9 mouse cellular contexts compared by ENCODE assay signal in genomic region chr6:137704300-137704939, GRCm38 (mm10). TPM values are rescaled to one million over a fixed set of nuclear protein-coding genes. Genes with fewer than 3 reads are reported as not detected.
DNase-seq lines count a peak whose midpoint lies in the region; ATAC-seq and TF ChIP-seq lines count a peak whose summit lies in the region.
"Had no signal": no experiment of that assay in that cellular context is flagged by ENCODE, and none has a peak within 500 bp of the region (broad histone marks: within the 10 kb centered on the region; RNA-seq: fewer than 3 reads in every experiment).

No protein-coding gene starts in this region.

- H3K9me3 ChIP-seq in lung, embryonic 16.5 days (ENCODE audit: control insufficient read depth, low read length), result no peaks in the 10 kb centered on the region
- H3K9me3 ChIP-seq in heart, embryonic 10.5 days, result no peaks in the 10 kb centered on the region
- no peaks in the 10 kb centered on the region for H3K9me3 ChIP-seq in kidney, postnatal 0 days (replicated peaks; ENCODE audit: low read length)
- H3K9me3 ChIP-seq: limb, embryonic 12.5 days had no signal

- 63% methylated on average over 25 of the region's 25 CpGs for WGBS in lung, embryonic 16.5 days
- 55% methylated on average over 25 of the region's 25 CpGs for WGBS in heart, embryonic 10.5 days
- 73% methylated on average over 25 of the region's 25 CpGs for WGBS in kidney, postnatal 0 days

- no peaks in the 10 kb centered on the region for H3K36me3 ChIP-seq in lung, embryonic 16.5 days (ENCODE audit: control insufficient read depth, insufficient read depth, low read length)
- H3K36me3 ChIP-seq in heart, embryonic 10.5 days, result no peaks in the 10 kb centered on the region
- H3K36me3 ChIP-seq in kidney, postnatal 0 days (ENCODE audit: insufficient read depth, low read length), result no peaks in the 10 kb centered on the region
- H3K36me3 ChIP-seq: limb, embryonic 12.5 days had no signal

- H3K9ac ChIP-seq in lung, embryonic 16.5 days (ENCODE audit: low read length), result no peak overlapping the region
- no peak overlapping the region for H3K9ac ChIP-seq in kidney, postnatal 0 days (ENCODE audit: low read depth, low read length)
- H3K9ac ChIP-seq: limb, embryonic 12.5 days had no signal

- H3K4me1 ChIP-seq in lung, embryonic 16.5 days (replicated peaks; ENCODE audit: control insufficient read depth, insufficient read depth, low read length), result peaks cover 14% of the 10 kb centered on the region
- H3K4me1 ChIP-seq in heart, embryonic 10.5 days, result peaks cover 16% of the 10 kb centered on the region
- no peaks in the 10 kb centered on the region for H3K4me1 ChIP-seq in kidney, postnatal 0 days (replicated peaks; ENCODE audit: insufficient read depth, low read length)
- H3K4me1 ChIP-seq: limb, embryonic 12.5 days had no signal

- no peak overlapping the region for H3K27ac ChIP-seq in lung, embryonic 16.5 days (ENCODE audit: low read length)
- H3K27ac ChIP-seq in heart, embryonic 10.5 days, result peak overlapping the region; percentile 72; the same call in 1 of the 2 replicates
- H3K27ac ChIP-seq in kidney, postnatal 0 days, result no peak overlapping the region
- H3K27ac ChIP-seq: limb, embryonic 12.5 days had no signal

- H3K4me2 ChIP-seq in lung, embryonic 16.5 days (ENCODE audit: low read depth, low read length), result no peak overlapping the region
- H3K4me2 ChIP-seq in kidney, postnatal 0 days (ENCODE audit: low read length), result 0 out of 2 replicates have a peak overlapping the region, but pooled peaks have one; percentile 7
- H3K4me2 ChIP-seq: limb, embryonic 12.5 days had no signal

- H3K4me3 ChIP-seq in lung, embryonic 16.5 days (ENCODE audit: low read length), result no peak overlapping the region
- H3K4me3 ChIP-seq in heart, embryonic 10.5 days, result peak overlapping the region; percentile 8; the same call in 1 of the 2 replicates
- no peak overlapping the region for H3K4me3 ChIP-seq in kidney, postnatal 0 days (replicated peaks; ENCODE audit: low read depth, low read length)
- H3K4me3 ChIP-seq: limb, embryonic 12.5 days had no signal

- ATAC-seq in lung, embryonic 16.5 days (ENCODE audit: low read depth), result peak; percentile 51
- no peak for ATAC-seq in kidney, postnatal 0 days (replicated peaks; ENCODE audit: low FRiP score, low read depth)
- ATAC-seq in monocyte, adult 5-6 weeks (replicated peaks; ENCODE audit: insufficient number of reproducible peaks, low FRiP score, low TSS enrichment, poor library complexity, severe bottlenecking), result peak; percentile 52; the same call in 1 of the 2 replicates

- 0 out of 2 replicates have a peak, but pooled peaks cover 3% of the 10 kb centered on the region for H3K27me3 ChIP-seq in lung, embryonic 16.5 days (ENCODE audit: control insufficient read depth, insufficient read depth, low read depth, low read length)
- H3K27me3 ChIP-seq in heart, embryonic 10.5 days (ENCODE audit: insufficient read depth, poor library complexity, severe bottlenecking), result no peaks in the 10 kb centered on the region
- no peaks in the 10 kb centered on the region for H3K27me3 ChIP-seq in kidney, postnatal 0 days (ENCODE audit: insufficient read depth, low read length)
- H3K27me3 ChIP-seq: limb, embryonic 12.5 days had no signal

- no peak for DNase-seq in lung, postnatal 25 days (ENCODE audit: low spot score)
- DNase-seq in heart, embryonic 10.5 days (ENCODE audit: low spot score), result peak; percentile 78
- no peak for DNase-seq in kidney, postnatal 0 days (ENCODE audit: low spot score)
- DNase-seq in adrenal gland, postnatal 4 days (ENCODE audit: low spot score in 2 of 2), result no peak
- DNase-seq in right cerebral cortex, postnatal 36 days (ENCODE audit: low spot score in 2 of 2), result no peak
- no peak for DNase-seq in cerebellum, adult 8-10 months

- TF ChIP-seq CTCF in kidney, postnatal 0 days (IDR thresholded peaks at IDR 0.05; ENCODE audit: low read depth), result no peak

RNA-seq across cellular contexts. Expression of gene Strap, which starts 30.5 kb away (rescaled TPM):
- 124 and 135 TPM in 2 replicates for polyA plus RNA-seq in lung, embryonic 16.5 days (2015; fragmentation: Nextera tagmentation; extraction: Ambion mirVana)
- polyA plus RNA-seq in heart, embryonic 10.5 days (2016; fragmentation: Nextera tagmentation; extraction: Ambion mirVana), result 154 and 170 TPM in 2 replicates
- polyA plus RNA-seq in kidney, postnatal 0 days (2015; fragmentation: Nextera tagmentation; extraction: Ambion mirVana), result 138 and 151 TPM in 2 replicates
- total RNA-seq in monocyte, adult 5-6 weeks (2017), result 83.6 to 127 TPM (median 84.4 TPM) in 3 replicates
- 100 to 1,000 TPM; 125 to 126 TPM for total RNA-seq in adrenal gland, postnatal 4 days (2021)

RNA-seq across cellular contexts. Expression of gene Eps8, which starts 49.7 kb away (rescaled TPM):
- 31.7 and 33.4 TPM in 2 replicates for polyA plus RNA-seq in lung, embryonic 16.5 days (2015; fragmentation: Nextera tagmentation; extraction: Ambion mirVana)
- polyA plus RNA-seq in heart, embryonic 10.5 days (2016; fragmentation: Nextera tagmentation; extraction: Ambion mirVana), result 14.9 and 16.3 TPM in 2 replicates
- polyA plus RNA-seq in kidney, postnatal 0 days (2015; fragmentation: Nextera tagmentation; extraction: Ambion mirVana), result 45.1 and 46.1 TPM in 2 replicates
- 50.3 to 74.9 TPM (median 55.6 TPM) in 3 replicates for total RNA-seq in monocyte, adult 5-6 weeks (2017)
- total RNA-seq in adrenal gland, postnatal 4 days (2021), result 10 to 100 TPM; 32.4 to 44.6 TPM

RNA-seq across cellular contexts. Expression of gene Dera, which starts 49.9 kb away (rescaled TPM):
- polyA plus RNA-seq in lung, embryonic 16.5 days (2015; fragmentation: Nextera tagmentation; extraction: Ambion mirVana), result 65.1 and 65.9 TPM in 2 replicates
- polyA plus RNA-seq in heart, embryonic 10.5 days (2016; fragmentation: Nextera tagmentation; extraction: Ambion mirVana), result 76.1 and 79.9 TPM in 2 replicates
- polyA plus RNA-seq in kidney, postnatal 0 days (2015; fragmentation: Nextera tagmentation; extraction: Ambion mirVana), result 85.5 and 92.3 TPM in 2 replicates
- total RNA-seq in monocyte, adult 5-6 weeks (2017), result 28.7 to 54.5 TPM (median 37.0 TPM) in 3 replicates
- total RNA-seq in adrenal gland, postnatal 4 days (2021), result 10 to 100 TPM; 35.9 to 38.0 TPM
